ENCODE assay signal across 8 mouse cellular contexts in genomic region chr3:154652581-154653420, GRCm38 (mm10). TPM values are rescaled to one million over a fixed set of nuclear protein-coding genes. Genes with fewer than 3 reads are reported as not detected.
DNase-seq lines count a peak whose midpoint lies in the region; ATAC-seq and TF ChIP-seq lines count a peak whose summit lies in the region.

No protein-coding gene starts in this region.

- no peak overlapping the region for H3K27ac ChIP-seq in kidney, embryonic 14.5 days (ENCODE audit: low read depth, low read length)
- H3K27ac ChIP-seq in limb, embryonic 15.5 days: no peak overlapping the region

- no peak overlapping the region for H3K9ac ChIP-seq in kidney, embryonic 14.5 days (ENCODE audit: low read depth, low read length)
- H3K9ac ChIP-seq in limb, embryonic 15.5 days: no peak overlapping the region

- no peak overlapping the region for H3ac ChIP-seq in myocyte (ENCODE audit: control insufficient read depth, insufficient read length)

- H3K4me1 ChIP-seq in kidney, embryonic 14.5 days (ENCODE audit: control insufficient read depth, insufficient read depth, low read length): no peaks in the 10 kb centered on the region
- H3K4me1 ChIP-seq in limb, embryonic 15.5 days: 0 out of 2 replicates have a peak, but pooled peaks cover 2% of the 10 kb centered on the region

- H3K9me3 ChIP-seq in kidney, embryonic 14.5 days (ENCODE audit: control insufficient read depth, low read length): no peaks in the 10 kb centered on the region
- H3K9me3 ChIP-seq in limb, embryonic 15.5 days: no peaks in the 10 kb centered on the region

- peak; percentile 56 for DNase-seq in kidney, adult 18-20 months
- no peak for DNase-seq in kidney, adult 11 months
- DNase-seq in cerebellum, adult 9-10 months: peak; percentile 58
- peak; percentile 71 to 83 for DNase-seq in frontal cortex, postnatal 14 days (ENCODE audit: low spot score in 2 of 2)
- peak; percentile 71 for DNase-seq in thymus, postnatal 25 days

- WGBS in kidney, embryonic 14.5 days: 47% methylated on average over 24 of the region's 24 CpGs
- WGBS in limb, embryonic 15.5 days: 46% methylated on average over 24 of the region's 24 CpGs

- peaks cover 9% of the 10 kb centered on the region; the same call in 1 of the 2 replicates for H3K27me3 ChIP-seq in kidney, embryonic 14.5 days (ENCODE audit: control insufficient read depth, insufficient read depth, low read length)
- peaks cover 31% of the 10 kb centered on the region for H3K27me3 ChIP-seq in limb, embryonic 15.5 days
- no peaks in the 10 kb centered on the region for H3K27me3 ChIP-seq in myocyte (ENCODE audit: control insufficient read depth, insufficient read depth, insufficient read length)

- peak; percentile 70 for ATAC-seq in kidney, embryonic 14.5 days (ENCODE audit: low FRiP score, low TSS enrichment)
- peak; percentile 32; the same call in 1 of the 2 replicates for ATAC-seq in limb, embryonic 15.5 days (ENCODE audit: insufficient number of reproducible peaks, low FRiP score, low TSS enrichment, low read depth)

- H3K36me3 ChIP-seq in kidney, embryonic 14.5 days (ENCODE audit: control insufficient read depth, insufficient read depth, low read length): no peaks in the 10 kb centered on the region
- no peaks in the 10 kb centered on the region for H3K36me3 ChIP-seq in limb, embryonic 15.5 days
- no peaks in the 10 kb centered on the region for H3K36me3 ChIP-seq in myocyte (ENCODE audit: control insufficient read depth, insufficient read depth)

- no peak overlapping the region for H3K4me3 ChIP-seq in kidney, embryonic 14.5 days (ENCODE audit: low read length)
- no peak overlapping the region for H3K4me3 ChIP-seq in limb, embryonic 15.5 days
- no peak overlapping the region for H3K4me3 ChIP-seq in myocyte

- H3K4me2 ChIP-seq in kidney, embryonic 14.5 days (replicated peaks; ENCODE audit: low read depth, low read length): no peak overlapping the region
- no peak overlapping the region for H3K4me2 ChIP-seq in limb, embryonic 15.5 days
- H3K4me2 ChIP-seq in myocyte (ENCODE audit: low read depth): peak overlapping the region; percentile 27

- TF ChIP-seq POLR2A in myocyte (IDR thresholded peaks at IDR 0.05; ENCODE audit: insufficient read length, low read depth): no peak

- H3K79me2 ChIP-seq in myocyte (ENCODE audit: control insufficient read depth, insufficient read depth): no peaks in the 10 kb centered on the region

TF ChIP-seq in myocyte, 11 proteins besides CTCF, POLR2A, EP300 and RAD21:
- no peak for TF ChIP-seq MAX (IDR thresholded peaks at IDR 0.05; ENCODE audit: low read depth)
- TF ChIP-seq TCF3 (IDR thresholded peaks at IDR 0.05; ENCODE audit: insufficient read length, low read depth): no peak
- TF ChIP-seq REST (IDR thresholded peaks at IDR 0.05; ENCODE audit: insufficient read depth, insufficient read length): no peak
- TF ChIP-seq E2F4 (IDR thresholded peaks at IDR 0.05; ENCODE audit: insufficient read depth): no peak
- TF ChIP-seq POLR2AphosphoS2 (IDR thresholded peaks at IDR 0.05; ENCODE audit: insufficient read length, low read depth): no peak
- no peak for TF ChIP-seq USF1 (IDR thresholded peaks at IDR 0.05; ENCODE audit: low read depth)
- TF ChIP-seq TCF12 (IDR thresholded peaks at IDR 0.05; ENCODE audit: insufficient read depth, poor library complexity, severe bottlenecking): no peak
- no peak for TF ChIP-seq SRF (IDR thresholded peaks at IDR 0.05; ENCODE audit: control insufficient read depth, insufficient read length, low read depth)
- TF ChIP-seq MYOD1 (IDR thresholded peaks at IDR 0.05; ENCODE audit: control insufficient read depth in 1 of 3, insufficient read length in 2 of 3, low read depth in 2 of 3): no peak
- TF ChIP-seq MYOG (IDR thresholded peaks at IDR 0.05; ENCODE audit: control insufficient read depth in 1 of 3, insufficient read depth in 1 of 3, insufficient read length in 2 of 3, low read depth in 2 of 3): no peak
- TF ChIP-seq CEBPB (IDR thresholded peaks at IDR 0.05; ENCODE audit: insufficient read depth, poor library complexity, severe bottlenecking): no peak

RNA-seq across cellular contexts. Expression of gene Erich3, which starts 10.9 kb away (rescaled TPM):
- 0.26 TPM in 1 of 2 replicates, not detected in the other for polyA plus RNA-seq in kidney, embryonic 14.5 days (2014; fragmentation: Nextera tagmentation; extraction: Ambion mirVana)
- 0.09 TPM in 2 replicates for polyA plus RNA-seq in limb, embryonic 15.5 days (2015; fragmentation: Nextera tagmentation; extraction: Ambion mirVana)
- polyA plus RNA-seq in myocyte (2012; fragmentation: generic; extraction: Trizol): not detected

RNA-seq across cellular contexts. Expression of gene Tyw3, which starts 55.9 kb away (rescaled TPM):
- polyA plus RNA-seq in kidney, embryonic 14.5 days (2014; fragmentation: Nextera tagmentation; extraction: Ambion mirVana): 18.6 and 21.5 TPM in 2 replicates
- 11.2 and 11.3 TPM in 2 replicates for polyA plus RNA-seq in limb, embryonic 15.5 days (2015; fragmentation: Nextera tagmentation; extraction: Ambion mirVana)
- polyA plus RNA-seq in myocyte (2012; fragmentation: generic; extraction: Trizol): 2.9 TPM

RNA-seq across cellular contexts. Expression of gene Cryz, which starts 56.3 kb away (rescaled TPM):
- 28.5 and 33.4 TPM in 2 replicates for polyA plus RNA-seq in kidney, embryonic 14.5 days (2014; fragmentation: Nextera tagmentation; extraction: Ambion mirVana)
- 13.8 and 14.2 TPM in 2 replicates for polyA plus RNA-seq in limb, embryonic 15.5 days (2015; fragmentation: Nextera tagmentation; extraction: Ambion mirVana)
- polyA plus RNA-seq in myocyte (2012; fragmentation: generic; extraction: Trizol): 20.0 TPM
